Mouse (Mus musculus) bone marrow macrophage, adult 2 months (primary cell): ENCODE data around the gene 1810009A15Rik.

Experiments used
- CTCF ChIP-seq: IDR thresholded peaks from 2 replicates; pipeline ENCODE4 v1.5.1; 2012; ENCODE audit warnings: low read depth, mild to moderate bottlenecking, low read length, moderate library complexity
- POLR2A ChIP-seq: IDR thresholded peaks from 2 replicates; pipeline ENCODE4 v1.6.1; 2012; ENCODE audit warnings: mild to moderate bottlenecking, low read depth, low read length, borderline replicate concordance

DNA sequence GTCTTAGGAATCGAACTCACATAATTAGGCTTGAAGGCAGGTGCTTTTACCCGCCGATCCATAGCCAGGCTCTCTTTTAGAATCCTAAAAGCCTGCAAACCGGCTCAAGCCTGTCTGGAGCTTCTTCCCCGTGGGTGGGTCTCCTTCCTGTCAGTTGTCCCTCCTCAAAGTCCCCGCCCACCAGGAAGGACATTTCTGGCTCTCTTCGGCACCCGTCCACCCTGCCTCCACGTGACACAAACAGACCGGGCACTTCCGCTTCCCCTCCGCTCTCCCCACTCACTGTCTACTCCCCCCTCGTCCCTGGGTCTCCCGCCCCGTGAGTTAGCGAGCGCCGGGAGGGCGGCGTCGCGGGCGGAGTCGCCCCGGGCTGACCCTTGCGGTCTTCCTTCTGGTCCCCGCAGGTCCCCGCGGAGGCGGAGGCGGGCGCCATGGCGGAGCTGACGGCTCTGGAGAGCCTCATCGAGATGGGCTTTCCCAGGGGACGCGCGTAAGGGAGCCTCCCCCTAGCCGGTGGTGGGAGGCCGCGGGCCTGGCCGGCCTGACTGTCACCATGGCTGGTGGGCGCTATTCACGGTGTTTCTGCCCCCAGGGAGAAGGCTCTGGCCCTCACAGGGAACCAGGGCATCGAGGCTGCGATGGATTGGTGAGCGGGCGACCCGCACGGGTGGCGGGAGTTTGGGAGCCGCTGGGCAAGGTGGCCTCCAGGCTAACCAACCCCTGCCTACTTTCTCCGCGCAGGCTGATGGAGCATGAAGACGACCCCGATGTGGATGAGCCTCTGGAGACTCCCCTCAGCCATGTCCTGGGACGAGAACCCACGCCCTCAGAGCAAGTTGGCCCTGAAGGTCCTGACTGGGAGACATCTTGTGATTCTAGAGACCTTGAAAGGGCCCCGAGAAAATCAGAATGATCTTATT, 17.1 kb upstream of the 1810009A15Rik start, which contains the start of gene Ubxn1:
- 0 out of 2 replicates have a peak, but pooled peaks have one; percentile 50 for TF ChIP-seq POLR2A
- TF ChIP-seq CTCF: no peak
